Mouse (Mus musculus) cerebellum, postnatal 4 days (tissue): ENCODE data around the gene Arl6ip4.
A peak's percentile ranks its signal among the peaks of the same experiment; 100 is the strongest.

Experiments
- DNase-seq, 2 experiments: peaks; one replicate each; pipeline ENCODE4 v3.0.0; 2022; ENCODE audit warnings: low spot score in 2 of 2, mixed read lengths in 1 of 2

Gene Arl6ip4

DNA sequence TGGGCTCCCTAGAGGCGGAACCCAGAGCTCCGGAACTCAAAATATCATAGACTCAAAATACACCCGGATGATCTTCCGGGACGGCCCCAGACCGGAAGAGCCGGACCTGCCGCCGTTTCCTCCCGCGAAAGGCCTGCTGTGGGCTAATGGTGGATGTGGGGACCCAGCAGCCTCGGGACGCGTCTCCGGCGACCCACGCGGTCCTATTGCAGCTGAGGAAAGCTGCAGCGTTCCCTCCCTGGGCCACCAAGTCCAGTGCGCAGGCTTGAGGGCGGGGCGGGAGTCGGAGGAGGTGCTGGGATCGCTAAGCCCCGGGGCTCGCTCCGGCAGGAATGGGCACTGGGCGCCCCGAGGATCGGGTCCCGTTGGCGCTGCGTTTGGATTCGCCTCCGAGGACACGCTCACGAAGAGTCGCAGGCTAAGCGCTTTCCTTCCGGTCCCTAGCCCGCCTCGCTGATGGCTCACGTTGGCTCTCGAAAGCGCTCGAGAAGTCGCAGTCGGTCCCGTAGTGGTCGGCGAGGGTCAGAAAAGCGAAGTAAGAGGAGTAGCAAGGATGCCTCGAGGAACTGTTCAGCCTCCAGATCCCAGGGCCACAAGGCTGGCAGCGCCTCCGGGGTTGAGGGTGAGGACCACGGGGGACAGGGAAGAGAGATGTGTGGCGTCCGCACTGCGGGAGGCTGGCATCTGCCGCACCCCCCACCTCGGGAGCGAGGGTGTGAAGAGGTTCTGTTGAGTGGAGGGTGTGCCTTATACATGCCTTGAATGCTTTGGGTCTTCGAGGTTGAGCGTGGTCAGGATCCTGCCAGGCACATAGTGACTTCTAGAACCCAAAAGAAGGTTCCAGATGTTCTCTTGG, at the start of gene Arl6ip4:
Arl6ip4 (plus strand) TSS at position 100 of the 856 bp plus-strand sequence.
- peak; percentile 70 to 85 for DNase-seq

DNA sequence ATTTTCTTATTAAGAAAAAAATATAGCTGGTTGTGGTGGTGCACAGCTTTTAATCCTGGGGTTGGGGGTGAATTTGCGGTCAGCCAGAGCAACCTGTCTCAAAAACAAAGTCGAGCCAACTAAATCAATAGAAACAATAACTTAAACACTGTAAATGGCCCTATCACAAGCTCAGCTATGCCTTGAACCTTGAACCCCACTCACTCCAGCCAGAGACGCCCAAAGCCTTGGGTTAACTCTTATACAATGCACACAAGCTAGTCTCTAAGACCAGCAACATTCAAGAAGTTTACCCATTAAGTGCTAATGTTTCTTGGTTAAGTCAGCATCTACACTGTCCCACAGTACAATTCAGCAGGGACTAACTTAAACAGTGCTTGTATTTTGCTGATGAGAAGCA, 46.2 kb upstream of the Arl6ip4 start:
- DNase-seq = no peak

DNA sequence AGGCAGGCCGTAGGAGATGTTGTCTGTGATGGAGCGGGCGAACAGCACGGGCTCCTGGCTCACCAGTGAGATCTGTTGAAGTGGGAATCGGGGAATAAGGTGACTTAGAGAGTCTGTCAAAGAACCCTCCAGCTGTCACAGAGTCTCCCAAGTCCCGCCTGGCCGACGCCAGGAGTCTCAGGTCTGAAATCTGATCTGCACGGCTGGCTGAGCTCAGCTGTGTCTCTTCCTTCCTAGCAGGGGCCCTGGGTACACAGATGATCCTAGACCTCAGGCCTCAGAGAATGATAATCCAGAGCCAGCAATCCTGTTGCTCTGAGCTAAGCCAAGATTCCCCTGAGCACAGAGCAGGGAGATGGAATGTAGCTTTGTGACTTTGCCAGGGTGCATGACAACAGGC, 42.2 kb upstream of the Arl6ip4 start:
- DNase-seq = no peak

DNA sequence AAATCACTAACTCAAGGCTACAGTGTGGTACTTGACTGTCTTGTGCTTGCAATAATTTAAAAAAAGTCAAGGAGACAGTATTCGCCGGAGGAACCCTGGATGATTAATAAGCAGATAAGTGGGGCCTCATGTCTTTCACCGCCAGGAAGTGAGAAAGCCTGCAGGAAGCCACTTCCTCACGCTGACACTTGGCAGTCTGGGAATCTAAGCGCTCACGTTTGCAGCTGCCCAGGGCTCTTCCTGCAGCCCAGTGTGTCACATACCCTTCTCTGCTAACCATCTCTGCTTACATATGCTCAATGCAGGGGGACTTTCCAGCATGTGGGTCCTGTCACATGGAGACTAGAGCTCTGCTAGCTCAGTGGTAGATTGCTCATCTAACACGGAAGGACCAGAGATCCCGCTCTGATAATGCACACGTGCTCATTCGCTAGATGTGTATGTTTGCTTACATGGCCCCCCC, 41.0 kb upstream of the Arl6ip4 start:
- DNase-seq = no peak

DNA sequence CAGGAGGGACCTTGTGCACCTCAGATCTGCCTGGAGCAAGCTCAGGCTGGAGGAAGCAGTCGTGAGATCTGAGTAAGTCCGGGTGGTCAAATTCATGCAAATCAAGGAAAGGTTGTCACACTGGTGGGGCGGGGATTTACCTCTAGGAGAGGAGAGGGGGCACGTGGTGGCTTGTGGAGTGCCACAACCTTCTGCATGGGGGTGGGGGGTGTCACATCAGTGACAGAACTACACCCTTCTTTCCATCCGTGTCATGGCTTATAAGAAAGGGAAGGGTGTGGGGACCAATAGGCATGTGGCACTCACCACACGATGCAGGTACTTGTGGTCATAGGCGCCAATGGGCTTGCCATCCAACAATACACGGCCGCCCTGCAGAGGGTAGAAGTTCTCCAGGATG, 40.2 kb upstream of the Arl6ip4 start:
- no peak for DNase-seq

DNA sequence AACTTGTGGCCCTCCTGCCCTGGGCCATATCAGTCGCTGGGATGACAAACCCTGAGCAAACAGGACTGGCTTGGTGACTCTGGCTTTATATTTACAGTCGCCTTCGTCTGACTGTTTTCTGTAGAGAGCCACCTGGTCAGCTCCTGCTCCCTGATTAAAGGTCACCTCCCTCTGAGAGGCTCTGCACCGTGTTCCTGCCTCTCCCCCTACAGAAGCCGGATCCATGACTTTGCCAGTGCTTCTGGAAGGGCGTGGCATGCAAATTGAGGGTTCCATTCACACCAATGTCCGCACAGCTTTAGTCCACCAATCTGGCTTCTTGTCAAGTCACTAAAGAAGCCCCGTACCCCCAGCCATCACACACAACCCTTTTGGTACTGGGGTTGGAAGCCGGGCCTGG, 39.3 kb upstream of the Arl6ip4 start:
- DNase-seq = no peak

DNA sequence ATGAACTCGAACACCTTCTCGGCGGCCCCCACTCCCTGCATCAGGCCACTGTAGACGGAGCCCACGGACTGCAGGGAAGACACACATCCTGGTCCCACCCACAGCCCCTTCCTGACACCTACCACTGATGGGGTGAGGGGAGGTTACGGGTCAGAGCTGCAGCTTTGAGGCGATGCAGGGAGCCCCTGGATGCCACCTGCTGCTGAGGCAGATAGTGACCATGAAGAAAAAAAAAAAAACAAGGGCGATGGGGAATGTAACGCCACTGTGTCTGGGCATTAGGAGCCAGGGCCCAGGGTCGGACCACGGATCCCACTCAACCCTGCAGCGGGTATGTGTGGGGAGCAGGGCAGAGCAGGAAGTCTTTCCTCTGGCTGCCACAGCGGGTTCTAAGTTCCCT, 38.6 kb upstream of the Arl6ip4 start:
- no peak for DNase-seq

DNA sequence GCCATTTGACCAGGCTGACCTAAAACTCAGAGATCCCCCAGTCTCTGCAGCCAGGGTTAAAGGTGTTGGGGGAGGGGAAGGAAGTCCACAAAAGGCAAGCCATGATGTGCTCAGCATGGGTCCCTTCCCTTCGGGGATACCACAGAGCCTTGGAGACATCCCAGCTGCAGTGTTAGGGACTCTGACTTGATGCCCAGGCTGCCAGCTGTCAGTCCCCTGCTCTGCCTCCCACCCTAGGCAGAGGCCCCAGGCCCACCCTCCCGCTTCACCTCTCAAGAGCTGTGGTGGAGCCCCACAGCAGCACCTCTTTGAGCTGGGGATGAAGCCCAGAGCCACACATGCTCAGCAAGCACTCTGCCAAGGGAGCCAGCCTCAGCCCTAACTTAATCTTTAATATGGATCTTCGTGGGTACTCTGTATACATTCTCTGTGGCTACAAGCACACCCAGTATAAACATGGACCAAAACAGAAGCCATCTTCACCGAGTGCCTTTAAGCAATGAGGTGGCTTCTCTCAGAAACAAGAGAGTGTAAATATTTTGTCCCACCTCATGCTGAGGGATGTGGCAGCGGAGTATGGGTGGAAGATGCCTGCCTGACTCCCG, 37.9 kb upstream of the Arl6ip4 start:
- no peak for DNase-seq

DNA sequence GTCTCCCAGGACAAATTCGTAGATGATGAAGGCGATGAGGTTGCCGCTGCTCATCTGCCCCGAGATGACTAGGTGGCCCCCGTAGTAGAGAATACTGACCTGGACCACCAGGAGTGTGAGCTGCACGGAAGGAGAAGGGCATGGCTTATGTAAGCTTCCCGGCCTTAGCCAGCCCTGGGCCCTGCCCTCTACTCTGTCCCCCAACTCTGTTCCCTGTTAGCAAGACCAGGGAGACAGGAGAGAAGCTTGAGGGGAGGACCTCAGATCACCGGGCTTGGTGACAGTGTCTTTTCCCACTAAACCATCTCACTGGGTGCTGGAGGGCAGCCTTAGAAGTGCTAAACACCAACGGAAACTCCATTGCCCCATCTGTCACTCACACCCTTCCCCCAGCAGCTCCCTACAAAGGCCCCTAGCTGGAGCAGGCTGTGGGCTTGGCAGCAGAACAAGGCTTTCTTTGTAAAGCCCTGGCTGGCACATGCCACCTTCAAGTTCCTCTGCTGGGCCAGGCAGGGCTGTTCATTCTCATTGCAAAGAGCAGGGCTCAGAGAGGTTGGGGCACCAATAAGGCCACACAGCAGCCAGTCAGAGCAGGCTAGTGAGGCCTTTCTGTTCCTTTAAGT, 37.0 kb upstream of the Arl6ip4 start:
- DNase-seq = peak in 1 of 2 experiments; percentile 70

DNA sequence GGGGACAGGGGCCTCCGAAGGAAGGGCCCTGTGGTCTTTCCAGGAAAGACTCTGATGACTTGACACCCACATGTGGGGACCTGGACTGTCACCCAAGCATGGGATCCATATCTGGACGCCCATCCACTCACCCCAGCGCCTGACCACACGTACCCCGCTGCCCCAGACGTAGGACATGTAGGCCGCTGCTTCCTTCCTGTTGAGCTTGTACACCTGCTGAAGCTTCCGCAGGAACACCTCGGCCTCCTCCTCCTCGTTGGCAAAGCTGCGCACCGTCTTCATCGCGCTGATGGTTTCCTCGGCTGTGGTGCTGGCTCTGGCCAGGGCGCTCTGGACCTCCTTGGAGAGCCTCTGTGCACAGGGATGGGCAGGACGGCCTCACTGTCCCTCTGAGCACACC, 36.0 kb upstream of the Arl6ip4 start:
- DNase-seq = no peak

DNA sequence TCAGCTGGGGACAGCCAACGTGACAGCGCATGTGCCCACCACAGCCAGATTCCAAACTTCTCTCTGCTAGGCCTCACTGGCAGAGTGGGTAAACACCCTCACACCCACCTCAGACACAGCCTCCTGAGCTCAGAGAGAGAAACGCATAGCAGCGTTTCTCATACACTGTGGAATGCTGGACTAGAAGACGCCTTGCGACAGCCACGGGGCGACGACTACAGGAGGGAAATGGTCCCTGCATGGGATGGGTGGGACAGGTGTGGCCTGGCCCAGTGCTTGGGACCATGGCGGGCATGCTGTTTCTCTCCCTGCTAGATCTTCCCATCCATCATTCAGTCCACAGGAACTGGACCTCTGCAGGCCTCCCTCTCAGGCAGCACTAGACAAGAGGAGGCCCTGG, 33.4 kb upstream of the Arl6ip4 start:
- DNase-seq = no peak

DNA sequence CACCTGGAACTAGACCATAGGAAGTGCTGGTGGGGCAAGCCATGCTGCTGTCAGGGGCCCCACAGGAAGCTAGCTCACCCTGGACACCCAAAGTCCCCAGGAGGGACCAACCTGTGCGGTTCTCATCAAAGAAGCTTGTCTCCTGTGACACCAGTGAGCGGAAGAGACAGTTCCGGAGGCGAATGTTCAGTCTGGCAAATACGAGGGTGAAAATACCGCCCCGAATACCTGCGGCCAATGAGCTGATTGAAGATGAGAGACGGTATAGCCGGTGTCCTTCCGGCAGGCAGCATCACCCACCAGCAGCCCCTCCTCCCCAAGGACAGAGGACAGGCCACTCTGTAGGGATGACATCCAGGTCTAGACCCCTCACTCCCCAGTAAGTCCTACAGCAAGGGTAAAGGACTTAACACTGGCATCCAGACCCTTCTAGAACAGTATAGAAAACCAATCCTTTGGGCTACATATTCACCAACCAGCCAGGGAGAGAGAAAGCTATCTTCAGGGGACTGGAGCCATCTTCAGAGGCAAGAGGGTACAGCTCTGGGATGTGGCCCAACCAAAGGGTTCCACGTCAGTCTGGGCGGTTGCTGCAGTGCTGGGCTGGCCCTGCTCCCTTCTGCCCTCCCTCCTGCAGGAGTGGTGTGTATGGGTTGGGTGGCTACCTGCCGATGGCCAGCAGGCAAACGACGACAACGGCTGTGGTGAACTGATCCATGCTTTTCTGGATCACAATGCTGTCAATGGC, 32.8 kb upstream of the Arl6ip4 start:
- DNase-seq = no peak

DNA sequence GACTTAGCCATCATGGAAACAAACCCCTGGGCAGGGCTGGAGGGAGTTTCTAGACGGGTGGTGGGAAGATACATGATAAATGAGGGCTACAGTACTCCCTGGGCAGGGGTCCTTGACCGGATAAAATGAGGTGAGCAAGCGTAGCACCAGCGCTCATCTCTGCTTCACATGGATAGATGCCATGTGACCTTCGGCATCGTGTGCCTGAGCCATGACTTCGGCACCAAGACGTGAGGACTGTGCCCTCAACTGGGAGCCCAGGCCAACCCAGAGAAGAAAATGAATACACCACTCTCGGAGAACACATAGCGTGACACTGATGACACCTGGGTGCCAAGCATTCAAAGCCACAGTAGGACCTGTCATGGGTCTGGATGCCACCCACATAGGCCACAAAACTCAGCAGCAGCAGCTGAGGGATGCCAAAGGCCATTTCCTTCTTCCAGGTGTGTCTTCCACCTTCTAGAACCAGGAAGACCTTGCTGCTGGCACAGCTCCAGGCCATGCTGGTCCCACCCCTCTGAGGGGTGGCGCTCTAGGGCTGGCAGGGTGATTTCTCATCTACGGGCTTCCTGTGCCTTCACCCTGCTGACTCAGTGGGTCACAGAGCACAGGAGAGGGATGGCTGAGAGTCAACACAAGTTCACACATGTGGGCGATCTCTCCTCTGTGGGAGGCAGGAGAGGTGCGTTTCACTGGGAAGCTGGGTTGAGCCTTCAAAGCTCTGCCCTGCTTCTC, 31.9 kb upstream of the Arl6ip4 start:
- DNase-seq = no peak

DNA sequence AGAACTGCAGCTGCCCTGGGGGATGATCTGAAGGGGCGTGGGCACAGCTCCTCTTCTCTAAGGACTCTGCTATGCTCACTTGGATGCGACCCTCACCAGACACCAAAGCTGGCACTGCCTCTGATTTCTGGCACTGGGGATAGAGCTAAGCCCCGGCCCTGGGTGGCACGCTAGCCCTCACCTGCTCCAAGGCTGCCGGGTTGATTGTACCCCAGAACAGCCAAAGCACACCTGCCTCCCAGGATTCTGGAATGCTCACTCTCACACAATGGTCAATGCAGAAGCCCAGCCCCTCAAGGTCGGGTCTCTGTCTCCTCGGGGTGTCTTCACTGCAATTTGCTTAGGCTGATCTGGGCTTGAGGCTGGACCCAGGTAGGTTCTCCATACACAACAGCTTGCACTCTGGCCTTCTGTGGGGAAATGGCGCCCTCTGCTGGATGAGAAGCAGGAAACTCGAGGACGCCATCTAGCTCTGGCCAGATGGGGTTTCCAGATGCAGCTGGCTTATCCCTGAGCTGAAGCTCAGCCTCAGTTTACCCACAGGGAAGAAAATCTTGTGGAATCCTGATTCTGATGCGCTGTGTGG, 31.2 kb upstream of the Arl6ip4 start:
- DNase-seq = peak; percentile 71 to 89

DNA sequence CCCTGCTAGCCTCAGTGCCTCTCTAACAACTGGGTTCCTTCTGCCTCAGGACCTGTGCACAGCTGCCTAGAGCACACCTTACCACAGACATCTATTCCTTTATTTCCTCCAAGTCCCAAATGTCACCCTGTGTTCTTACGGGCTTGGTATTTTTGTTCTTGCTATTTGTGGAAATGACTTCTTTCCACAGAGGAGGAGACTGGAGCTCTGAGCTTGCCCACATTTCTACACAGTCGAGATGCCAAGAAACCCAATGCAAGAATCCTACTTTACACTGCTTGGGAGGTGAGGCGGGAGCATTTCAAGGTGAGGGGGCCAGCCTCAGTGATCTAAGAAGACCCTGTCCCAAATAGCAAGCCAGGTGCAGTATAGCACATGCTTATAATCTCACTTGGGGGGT, 30.4 kb upstream of the Arl6ip4 start:
- DNase-seq = no peak

DNA sequence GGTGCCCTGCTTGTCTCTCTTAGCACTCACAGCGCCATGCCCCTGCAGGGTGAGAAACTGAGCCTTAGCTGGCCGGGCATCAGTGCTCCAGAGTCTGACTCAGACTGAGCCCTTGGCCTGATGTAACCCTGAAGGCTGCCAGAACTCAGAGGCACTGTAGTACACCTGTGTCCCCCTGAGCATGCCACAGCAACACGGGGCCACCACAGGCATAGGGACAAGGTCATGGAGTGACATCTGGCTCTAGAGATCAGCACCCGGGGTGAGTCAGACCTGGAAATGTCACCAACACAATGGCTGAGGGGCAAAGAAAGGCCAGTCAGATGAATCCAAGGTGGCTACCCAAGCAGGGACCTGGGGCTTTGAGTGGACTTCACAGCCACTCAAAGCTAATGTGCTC, 29.0 kb upstream of the Arl6ip4 start:
- no peak for DNase-seq

DNA sequence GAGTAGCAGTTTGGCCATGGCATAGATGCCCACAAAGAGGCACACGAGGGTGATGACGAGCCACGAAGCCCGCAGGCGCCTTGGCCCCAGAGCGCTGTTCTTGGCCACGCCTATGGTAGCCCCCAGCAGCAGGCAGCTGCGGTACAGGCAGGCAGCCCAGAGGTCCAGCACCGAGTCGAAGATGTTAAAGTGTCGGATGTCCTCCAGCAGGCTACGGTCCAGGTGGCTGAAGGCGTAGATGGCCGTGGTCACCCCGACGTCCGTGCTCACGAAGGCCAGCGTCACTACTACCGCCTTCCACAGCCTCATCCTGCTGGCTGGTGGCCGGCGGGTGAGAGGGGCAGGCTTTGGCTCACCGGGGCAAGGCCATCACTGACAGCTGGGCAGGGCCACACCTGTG, 26.0 kb upstream of the Arl6ip4 start:
- no peak for DNase-seq

DNA sequence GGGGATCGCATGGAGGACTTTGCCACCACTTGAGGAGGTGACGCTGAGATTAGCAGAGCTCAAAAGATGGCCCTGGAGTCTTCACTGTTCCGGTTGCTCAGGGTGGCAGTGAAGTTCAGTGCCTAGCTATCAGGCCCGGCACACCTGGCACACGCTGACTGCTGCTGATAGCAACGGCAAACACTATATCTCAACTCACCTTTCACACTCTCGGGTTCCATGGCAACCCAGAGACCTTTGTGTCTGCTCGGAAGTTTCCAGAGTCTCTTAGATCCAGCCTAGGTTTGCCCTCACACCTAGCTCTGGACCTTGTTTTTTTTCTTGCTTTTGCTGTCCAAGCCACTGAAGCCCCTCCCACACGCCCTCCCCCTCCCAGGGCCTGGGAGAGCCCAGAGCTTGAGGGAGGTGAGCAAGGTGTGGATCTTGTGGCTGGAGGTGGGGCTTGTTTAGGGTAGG, 23.9 kb upstream of the Arl6ip4 start:
- DNase-seq = no peak

DNA sequence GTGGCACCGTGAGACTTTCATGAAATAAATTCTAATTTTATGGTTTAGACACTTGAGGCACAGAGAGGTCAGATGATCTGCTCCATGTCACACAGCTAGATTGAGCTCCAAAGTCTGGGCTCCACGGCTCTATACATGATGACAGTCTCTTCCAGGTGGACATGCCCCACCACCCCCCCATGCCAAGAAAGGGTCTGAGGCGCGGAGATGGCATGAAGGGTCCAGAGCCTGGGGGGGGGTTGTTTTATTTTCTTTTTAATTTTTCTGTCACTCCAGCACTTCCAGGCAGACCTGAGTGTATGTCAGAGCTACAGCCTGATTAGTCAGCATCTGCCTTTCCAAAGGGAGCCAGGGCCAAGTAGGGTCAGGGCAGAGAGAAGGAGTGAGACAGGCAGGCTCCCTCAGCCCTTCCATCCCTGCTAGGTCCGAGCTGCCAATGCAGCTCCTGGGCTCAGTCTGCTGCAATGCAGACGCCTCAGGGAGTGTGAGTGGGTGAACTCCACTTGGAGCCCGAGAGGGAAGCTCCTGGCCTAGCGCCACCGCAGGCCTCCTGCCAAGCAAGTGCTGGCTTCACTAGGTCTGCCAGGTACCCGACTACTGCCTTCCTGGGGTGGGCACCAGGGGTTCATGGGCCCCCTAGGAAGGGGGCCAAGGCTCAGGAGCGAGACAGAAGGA, 22.6 kb upstream of the Arl6ip4 start:
- DNase-seq = no peak

DNA sequence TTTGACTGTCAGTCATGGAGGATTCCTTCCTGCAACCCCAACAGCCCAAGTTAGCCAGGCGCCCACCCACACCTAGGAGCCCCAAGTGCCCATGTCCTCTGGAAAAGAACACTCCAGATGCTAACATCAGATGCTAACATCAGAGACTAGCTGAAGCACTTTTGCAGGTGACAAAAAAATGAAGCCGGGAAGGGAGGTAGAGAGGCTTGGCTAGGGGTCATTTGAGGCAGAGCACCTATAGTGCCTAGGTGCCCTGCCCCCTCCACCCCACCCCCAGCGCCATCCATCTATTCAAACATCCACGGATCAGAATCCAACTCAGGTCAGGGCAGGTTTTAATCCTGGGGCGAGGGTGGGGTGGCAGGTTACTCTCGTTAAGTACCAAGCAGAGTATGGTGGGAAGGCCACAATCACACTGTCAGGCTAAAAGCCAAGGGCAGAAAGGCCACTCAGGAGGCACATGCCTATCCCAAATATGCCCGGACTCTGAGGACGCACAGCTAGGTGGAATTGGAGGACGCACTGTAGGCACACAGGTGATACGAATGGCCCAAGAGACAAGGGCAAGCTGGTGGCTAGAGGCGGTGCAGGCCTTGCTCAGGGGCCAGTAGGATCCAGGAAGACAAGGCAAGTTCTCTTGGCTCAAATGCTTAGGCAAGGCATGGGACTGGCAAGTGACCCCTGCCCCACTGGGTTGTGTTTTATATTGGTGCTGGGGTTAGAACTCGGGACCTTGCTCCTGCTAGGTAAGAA, 21.9 kb upstream of the Arl6ip4 start:
- DNase-seq = no peak
